Mouse (Mus musculus) heart, adult 9 months (tissue): ENCODE results near the gene Cox6b1.

ENCODE experiments used
- DNase-seq, 2 experiments: peaks; one replicate each; pipeline ENCODE4 v3.0.0; 2022; ENCODE audit warnings: low spot score in 2 of 2

The Cox6b1 gene

DNA sequence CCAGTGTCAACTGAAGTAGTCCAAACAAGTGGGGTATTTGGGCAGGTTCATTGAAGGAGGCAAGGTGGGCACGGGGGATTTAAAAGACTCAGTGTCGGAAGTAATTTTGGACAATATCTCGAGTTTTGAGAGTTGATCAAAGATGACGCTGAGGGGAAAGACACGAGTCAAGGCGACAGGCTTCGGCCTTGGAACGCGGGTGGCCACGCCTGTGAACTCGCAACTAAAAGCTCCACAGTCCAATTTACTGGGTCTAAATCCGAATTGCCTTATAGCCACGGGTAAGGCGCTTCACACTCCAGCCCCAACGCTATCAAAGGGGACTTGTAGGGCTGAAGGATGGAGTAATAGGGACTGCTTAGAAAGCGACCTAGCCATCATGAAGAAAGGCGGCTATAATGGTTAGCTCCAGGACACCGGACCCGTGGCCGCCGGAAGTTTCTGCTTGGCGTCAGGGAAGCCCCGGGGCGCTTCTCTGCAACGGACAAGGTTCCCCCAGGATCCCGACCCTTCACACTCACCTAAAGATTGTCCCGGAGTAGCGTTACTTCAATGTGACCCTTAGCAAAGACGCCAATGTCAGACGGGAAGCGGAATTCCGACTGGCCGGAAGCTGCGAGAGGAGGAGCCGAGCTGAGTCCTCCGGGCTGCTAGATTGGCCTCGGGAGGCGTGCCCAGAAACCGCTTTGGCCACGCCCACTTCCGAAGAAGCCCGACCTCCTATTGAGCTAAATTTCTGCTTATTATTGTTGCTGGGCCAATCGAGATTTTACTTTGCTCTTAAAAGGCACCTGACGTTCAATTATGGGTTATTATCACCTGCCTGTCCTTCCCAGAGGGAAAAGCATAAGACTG is at the start of gene Cox6b1:
TSS of gene Cox6b1 (minus strand) at position 622 of the 855 bp plus-strand sequence.
- peak; percentile 85 to 89 for DNase-seq

DNA sequence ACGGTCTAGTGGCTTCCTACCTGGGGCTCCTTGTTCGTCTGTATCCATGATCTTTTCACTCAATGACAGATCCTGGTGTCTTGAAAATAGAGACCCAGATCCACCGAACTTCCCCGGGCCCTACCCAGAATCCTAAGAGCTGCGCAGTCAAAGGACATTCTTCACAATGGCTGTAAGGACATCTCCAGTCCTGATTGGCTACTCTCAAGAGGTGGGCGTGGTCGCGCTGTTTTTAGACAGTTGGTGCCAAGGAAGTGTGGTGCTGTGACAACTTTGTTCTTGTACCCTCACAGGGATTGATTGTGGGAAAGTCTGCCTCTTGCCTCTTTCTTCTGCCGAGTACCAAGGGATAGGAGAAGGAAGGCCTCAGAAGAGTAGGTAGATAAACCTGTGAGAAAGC is 45.5 kb upstream of the Cox6b1 start, which contains the start of gene Pmis2:
TSS of gene Pmis2 (minus strand) at position 126 of the 400 bp plus-strand sequence.
- DNase-seq = no peak

DNA sequence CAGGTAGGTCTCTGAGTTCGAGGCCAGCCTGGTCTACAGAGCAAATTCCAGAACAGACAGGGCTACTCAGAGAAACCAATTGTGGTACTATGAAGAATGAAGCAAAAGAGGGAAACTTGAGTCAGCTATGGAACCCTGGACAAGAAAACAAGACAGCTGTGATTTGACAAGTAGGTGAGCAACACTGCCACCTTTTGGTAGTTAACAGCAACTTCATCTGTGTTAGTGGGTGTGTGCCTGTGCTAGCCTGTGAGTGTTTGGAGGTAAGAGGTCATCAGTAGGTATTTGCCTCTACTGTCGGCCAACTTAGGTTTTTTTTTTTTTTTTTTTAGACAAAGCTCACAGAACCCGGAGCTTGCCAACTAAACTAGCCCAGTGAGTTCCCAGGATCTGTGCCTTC is 43.3 kb upstream of the Cox6b1 start:
- DNase-seq = no peak

DNA sequence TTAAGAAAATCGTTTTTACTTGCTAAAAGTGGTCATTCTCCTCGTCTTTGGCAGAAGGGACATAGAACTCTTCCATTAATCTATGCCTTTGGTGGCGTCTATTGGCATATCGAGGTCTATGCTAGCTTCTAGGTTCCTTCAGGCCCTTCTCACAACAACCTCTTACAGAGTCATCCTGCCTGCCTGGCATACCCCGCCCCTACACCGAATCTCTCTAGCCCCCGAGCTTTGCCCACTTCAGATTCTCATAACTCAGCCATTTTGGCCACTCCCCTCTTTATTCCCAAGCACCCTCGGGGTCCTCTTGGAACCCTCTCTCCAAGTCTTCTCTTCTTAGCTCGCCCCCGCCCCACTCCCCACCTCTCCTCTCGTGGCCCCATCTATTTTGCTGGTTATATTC is 39.4 kb upstream of the Cox6b1 start:
- DNase-seq = no peak

DNA sequence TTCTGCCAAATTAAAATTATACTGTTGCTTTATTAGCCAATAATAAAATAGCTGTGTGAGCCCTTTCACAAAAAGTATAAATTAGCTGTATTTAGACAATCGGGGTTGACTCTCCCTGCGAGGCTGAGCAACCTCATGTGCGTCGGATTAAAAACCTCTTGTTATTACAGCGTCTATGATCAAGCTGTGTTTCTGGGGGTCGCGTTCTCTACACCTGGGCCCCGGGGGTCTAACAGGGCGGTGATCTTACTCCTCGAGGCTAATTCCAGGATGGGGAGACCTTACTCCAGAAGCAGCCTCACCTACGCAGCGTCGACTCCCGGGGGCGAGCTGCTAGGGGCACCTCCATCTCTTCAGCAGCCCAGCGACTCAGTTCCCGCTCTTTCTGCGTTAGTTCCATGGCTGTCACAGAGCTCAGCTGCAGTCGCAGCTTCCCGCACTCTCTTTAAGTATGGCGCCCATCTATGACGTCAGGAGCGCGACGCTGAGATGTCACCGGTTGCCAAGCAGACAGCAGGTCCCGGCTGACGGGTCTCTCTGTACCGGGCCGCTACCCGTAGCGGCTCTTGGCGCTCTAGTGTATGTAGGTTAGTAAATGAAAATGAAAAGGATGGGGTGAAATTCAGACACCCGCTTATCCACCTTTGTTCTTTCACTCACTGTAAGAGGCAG is 38.7 kb upstream of the Cox6b1 start, which contains the start of gene Haus5:
TSS of gene Haus5 (minus strand) at position 466 of the 672 bp plus-strand sequence.
- DNase-seq = peak; percentile 78 to 87

DNA sequence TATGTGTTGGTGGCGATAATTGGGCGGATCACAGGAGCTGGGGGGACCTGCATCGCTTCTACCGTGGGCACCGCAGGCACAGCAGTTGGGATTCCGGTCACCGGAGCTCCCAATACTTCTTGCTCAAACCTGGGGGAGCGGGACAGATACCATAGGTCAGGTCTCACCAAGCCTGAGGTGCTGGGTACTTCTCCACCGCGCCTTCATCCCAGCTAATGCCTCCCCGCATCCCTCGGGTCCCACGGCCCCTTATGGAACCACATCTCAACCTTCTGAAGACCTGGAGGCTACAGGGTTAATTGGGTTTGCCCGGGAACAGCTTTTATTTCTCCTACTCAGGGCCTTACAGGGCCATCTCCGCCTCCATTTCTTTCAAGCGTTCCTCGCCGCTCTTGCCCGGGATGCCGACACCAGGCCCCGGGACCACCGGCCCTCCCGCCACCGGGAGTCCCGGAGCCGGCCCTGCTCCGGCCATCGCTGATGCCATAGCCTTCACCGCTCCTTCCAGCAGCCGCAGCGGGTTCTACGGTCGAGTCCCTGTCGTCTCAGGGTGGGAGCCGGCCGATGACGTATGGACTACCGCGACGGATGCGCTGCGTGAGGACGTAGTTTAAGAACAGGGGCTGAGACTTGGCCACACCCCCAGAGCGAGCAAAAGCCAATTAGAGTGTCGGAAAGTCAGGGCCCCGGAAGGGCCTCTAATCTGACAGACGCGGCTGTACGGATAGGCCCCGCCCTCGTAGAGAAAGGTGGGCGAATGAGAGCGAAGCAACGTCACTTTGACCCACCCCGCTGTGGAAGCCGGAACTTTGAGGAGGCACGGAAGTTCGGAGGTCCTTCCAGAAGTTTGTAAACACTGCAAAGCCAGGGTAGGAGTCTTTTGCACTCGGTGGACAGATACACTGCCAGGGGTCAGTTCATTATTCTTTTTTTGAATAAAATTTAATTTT is 23.9 kb upstream of the Cox6b1 start, which contains the start of gene Rbm42:
TSS of gene Rbm42 (minus strand) at position 727 of the 950 bp plus-strand sequence.
- peak; percentile 99 for DNase-seq

DNA sequence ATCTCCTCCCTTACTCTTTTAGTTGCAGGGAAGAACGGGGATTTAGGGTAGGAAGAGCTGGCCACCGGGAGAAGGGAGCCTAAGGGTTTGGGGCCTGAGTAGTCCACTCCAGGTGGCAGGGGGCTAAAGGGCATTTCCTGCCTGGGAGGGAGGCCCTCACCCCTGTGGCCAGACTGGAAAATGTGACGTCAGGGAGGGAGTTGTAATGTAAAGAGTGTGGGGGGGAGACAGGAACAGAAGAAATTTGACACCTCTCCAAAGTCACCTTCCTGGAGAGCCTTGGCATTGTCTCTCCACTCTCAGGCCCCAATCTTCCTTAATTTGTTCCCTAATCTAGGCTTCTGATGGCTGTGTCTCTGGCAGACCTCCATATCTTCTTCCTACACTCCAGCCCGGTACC is 13.1 kb upstream of the Cox6b1 start:
- no peak for DNase-seq

DNA sequence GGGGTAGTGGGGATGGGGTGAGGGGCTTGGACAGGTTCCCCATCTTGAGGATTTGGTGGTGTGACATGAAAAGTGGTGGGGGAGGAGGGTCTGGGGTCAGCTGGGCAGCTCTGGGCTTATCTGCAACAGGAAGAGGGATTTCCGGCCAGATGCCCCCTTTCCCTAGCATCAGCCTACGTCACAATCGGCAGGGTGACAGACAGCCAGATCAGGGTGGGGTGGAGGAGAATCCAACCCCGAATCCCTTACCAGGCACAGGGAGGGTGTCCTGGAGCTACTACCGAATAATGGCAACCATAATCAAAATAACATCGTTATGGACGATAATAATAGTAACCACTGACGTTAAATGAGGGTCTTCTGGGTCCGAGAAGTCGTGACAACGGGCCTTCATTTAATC is 10.4 kb upstream of the Cox6b1 start:
- no peak for DNase-seq

DNA sequence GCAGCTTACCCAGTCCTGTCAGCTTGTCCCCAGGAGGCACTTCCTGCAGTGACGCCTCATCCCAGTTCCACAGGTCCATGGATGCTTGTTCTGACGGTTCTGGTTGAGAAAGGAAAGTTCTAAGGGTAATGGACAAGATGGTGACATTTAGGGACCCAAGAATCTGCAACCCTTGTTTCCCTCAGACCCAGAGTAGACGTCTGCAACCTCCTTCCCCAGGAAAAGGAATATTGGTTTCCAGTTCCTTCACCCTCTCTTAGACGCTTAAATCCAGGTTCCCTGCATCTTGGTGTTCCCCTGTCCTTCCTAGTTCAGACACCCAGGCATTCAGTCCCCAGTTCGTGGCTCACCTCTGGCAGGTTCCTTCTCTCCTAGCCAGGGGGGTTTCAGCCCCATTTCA is 9.8 kb upstream of the Cox6b1 start, which contains the start of gene Etv2:
TSS of gene Etv2 (minus strand) at position 101 of the 400 bp plus-strand sequence.
- no peak for DNase-seq

DNA sequence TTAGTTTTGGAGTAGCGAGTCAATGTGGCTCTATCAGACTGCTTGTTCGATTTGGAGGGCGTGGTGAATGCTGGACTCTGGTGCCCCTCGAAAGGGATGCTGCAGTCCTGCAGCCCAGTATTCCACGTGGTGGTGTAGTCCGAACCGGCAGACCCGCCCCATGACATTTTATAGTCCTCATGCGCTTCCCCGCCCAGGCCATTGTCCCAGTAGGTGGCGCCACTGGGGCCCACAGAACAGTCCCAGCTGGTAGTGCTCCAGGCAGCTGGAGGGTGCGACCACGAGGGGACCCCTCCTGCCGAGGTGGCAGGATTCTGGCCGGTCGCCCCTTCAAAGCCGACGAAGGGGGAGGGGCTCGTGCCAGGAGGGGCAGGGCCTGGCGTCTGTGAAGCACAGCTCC is 8.7 kb upstream of the Cox6b1 start:
- no peak for DNase-seq

DNA sequence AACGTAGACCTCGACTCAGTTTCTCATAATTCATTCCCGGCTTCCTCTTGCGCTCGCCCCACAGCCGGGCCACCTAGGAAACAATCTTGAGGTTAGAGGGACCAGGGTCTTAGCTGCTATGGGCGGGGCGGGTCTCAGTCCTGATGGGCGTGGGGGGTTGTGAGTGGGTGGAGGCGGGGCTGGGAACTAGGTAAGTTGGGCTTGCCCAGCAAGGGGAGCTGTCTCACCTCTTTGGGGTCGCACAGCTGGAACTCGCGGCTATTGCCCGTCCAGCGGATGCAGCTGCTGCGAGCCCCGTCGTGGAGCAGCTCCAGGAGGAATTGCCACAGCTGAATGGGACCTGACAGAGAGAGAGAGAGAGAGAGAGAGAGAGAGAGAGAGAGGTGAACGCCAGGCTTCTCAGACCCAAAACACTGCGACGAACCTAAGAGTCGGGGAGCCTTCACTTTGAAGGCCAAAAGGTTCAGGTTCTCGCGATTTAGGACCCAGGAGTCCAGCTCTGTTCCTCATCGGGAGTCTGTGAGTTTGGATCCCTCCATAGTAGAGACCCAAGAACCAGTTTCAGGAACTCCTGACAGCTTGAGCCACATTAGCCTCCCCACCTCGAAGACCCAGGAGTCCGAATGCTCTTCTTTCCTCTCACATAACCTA is 7.9 kb upstream of the Cox6b1 start:
- DNase-seq = no peak

DNA sequence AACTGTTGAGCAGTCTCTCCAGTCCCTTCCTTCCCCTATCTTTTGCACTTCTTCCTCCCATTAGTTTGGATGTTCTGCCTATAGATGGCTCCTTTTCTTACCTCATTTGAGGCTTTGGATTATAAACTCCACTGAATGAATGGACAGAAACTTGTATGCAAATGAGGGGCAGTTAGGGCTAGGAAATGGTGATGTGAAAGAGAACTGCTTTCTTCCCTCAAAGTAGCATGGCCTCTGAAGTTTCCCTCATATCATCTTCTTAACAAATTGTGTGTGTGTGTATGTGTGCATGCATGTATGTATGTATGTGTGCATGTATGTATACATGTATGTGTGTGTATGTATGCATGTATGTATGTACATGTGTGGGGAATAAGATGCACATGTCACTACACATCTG is 3.1 kb upstream of the Cox6b1 start:
- DNase-seq = no peak

DNA sequence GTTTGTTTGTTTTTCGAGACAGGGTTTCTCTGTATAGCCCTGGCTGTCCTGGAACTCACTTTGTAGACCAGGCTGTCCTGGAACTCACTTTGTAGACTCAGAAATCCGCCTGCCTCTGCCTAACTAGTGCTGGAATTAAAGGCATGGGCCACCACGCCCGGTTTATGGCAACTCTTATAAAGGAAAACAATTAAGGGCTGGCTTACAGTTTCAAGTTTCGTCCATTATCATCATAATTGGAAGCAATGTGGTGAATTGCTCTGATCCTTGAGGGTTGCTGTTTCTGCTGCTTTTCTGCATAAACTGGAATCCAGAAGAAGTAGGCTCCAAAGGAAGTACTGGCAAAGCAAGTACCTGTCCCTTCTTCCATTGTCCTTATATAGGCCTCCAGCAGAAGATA is 696 bp upstream of the Cox6b1 start:
- DNase-seq = no peak

DNA sequence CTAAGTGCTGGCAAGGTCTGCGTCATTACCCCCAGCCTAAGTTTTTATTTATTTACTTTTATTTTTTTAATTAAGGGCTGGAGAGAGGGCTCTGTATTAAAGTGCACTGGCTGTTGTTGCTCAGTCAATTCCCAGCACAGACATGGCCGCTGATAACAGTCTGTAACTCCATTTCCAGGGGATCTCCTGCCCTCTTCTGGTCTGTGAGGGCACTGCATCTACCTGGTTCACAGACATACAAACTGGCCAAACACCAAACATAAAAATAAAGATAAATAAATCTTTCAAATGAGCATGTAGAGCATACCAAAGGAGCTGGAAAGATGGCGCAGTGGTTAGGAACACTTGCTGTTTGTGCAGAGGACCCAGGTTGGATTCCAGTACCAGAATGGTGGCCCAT is 6.7 kb downstream of the Cox6b1 start:
- DNase-seq = no peak

DNA sequence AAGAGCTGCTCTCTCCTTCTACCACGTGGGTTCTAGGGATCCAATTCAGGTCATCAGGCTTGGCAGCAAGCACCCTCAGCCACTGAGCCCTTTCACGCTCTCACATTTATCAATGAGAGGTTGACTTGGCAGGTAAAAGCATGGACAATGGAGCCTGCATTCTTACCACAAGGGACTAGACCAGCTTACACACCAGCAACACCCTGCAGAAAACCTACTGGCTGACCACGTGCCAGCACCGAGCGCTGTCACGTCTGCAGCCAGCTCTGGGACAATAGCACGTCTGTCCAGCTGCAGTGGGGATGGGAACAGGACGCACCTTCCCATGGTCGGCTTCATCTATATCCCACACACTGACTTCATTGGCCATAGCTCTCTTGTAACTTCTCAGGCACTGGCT is 7.3 kb downstream of the Cox6b1 start:
- DNase-seq = peak in 1 of 2 experiments; percentile 47

DNA sequence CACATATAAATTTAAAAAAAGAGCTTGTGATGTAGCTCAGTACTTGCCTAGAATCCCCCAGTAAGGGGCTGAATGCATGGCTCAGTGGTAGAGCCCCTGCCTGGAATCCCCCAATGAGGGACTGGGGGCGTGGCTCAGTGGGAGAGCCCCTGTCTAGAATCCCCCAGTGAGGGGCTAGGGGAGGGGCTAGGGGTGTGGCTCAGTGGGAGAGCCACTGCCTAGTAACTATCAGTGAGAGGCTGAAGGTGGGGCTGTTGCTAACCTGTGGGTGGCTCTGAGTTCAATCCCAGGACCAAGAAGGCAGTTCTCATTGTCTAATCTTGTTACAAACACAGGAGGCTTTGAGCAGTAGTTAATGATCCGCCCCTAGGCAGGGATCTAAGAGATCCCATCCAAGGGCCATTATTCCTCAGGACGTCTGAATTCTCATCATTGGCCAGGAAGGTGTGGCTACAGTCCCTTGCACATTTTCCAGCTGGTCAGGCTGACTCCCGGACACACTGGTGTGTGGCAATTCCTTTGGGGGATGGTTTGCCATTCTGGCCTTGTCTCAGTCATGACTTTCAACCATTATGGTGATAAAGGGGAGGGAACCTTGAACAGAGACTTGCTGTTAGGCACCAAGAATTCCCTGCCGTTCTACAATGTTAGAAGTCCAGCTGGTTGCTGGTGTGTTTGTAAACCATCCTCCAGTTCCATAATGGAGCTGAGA is 10.7 kb downstream of the Cox6b1 start:
- DNase-seq = no peak

DNA sequence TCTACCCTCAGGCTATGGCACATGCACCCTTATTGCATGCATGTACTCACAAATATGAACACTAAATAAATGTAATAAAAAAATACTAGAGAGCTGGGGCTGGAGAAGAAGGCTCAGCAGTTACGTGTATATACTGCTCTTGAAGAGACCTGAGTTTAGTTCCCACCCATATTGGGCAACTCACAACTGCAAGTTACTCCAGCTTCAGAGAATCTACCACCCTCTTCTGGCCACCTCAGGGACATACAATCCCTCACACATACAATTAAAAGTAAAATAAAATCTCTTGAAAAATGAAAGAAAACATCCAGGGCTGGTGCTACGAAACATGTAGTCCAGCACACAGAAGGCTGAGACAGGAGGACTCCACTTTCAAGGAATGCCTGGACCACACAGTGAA is 11.5 kb downstream of the Cox6b1 start:
- DNase-seq = no peak

DNA sequence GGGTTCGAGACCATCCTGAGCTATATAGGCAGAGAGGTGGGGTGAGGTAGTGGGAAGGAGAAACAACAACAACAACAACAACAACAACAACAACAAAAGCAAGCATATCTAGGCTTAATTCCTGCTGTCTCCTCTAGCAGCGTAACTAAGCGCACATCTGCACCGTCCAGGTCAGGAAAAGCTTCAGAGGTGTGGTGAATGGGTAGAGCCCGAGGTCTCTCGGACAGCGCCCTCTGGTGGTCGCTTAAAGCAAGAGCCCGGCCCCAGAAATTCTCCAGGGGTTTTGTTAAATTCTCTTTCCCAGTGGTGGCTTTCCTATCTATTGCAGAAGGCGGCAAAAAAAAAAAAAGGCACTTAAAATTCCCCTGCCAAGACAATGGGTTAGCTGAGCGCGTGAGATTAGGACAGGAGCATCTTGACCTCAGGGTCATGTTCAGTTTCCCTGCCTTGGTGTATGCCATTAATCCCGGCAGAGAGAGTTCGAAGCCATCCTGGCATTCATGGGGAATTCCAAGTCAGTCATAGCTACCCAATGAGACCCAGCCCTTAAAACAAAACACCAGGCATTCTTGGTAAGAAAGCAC is 12.3 kb downstream of the Cox6b1 start:
- peak in 1 of 2 experiments; percentile 41 for DNase-seq

DNA sequence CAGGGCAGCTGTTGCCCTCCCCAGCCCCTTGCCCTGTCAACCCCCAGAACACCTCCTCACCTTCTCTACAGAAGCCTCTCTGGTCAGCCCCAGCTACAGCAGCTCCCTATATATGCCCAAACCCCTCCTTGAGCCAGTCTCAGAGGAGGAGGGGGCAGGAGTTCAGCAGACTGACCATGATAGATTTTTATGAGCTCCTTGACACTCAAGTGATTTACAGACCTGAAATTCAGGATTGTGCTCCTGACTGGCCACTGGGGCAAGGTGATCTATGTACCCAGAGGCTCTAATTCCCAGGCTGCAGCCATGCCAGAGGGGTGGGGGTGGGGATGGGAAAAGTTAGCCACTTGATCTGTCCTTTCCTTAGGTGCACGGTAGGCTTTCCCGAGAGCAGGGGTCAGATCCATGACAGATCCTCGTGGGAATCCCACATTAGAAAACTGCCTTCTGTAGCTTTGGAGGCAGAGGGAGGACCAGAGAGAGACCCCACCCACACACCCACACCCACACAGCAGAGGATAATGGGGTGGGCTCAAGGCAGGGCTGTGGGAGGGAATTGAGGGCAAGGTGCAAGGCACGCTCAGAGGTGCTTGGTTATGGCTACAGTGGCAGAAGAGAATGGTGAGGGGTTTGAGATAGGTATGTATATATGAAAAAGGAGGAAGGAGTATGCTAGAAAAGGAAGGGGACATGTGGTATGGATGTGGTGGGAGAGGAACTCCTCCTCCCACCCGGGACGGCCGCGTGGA is 13.1 kb downstream of the Cox6b1 start, which contains the start of gene Upk1a:
TSS of gene Upk1a (minus strand) at position 194 of the 749 bp plus-strand sequence.
- DNase-seq = no peak
